Mouse (Mus musculus) forebrain, embryonic 10.5 days (tissue): ENCODE measurements around the gene Mdga2. TPM values are rescaled to one million over a fixed set of nuclear protein-coding genes. Genes with fewer than 3 reads are reported as not detected.

Source experiments
- DNase-seq: peaks from one replicate; pipeline ENCODE4 v3.0.0-alpha.2; 2017; ENCODE audit warnings: low spot score; ENCODE audit errors: extremely low spot score
- H3K27ac ChIP-seq: fragments of 300-500 bp; sonication (generic); 2 replicates; pipeline ENCODE4 v1.5.1; 2016; ENCODE audit warnings: mild to moderate bottlenecking
- H3K27me3 ChIP-seq: fragments of 300-500 bp; sonication (generic); 2 replicates; pipeline ENCODE4 v1.6.1; 2016; ENCODE audit warnings: mild to moderate bottlenecking; ENCODE audit not compliant: poor library complexity, severe bottlenecking
- H3K36me3 ChIP-seq: fragments of 300-500 bp; sonication (generic); replicated peaks from 2 replicates; pipeline ENCODE4 v1.6.1; 2016; ENCODE audit warnings: mild to moderate bottlenecking, moderate library complexity
- H3K4me1 ChIP-seq: fragments of 300-500 bp; sonication (generic); 2 replicates; pipeline ENCODE4 v1.6.1; 2016
- H3K4me3 ChIP-seq: fragments of 300-500 bp; sonication (generic); 2 replicates; pipeline ENCODE4 v1.5.1; 2016; ENCODE audit warnings: mild to moderate bottlenecking, moderate library complexity
- H3K9me3 ChIP-seq: fragments of 300-500 bp; sonication (generic); 2 replicates; pipeline ENCODE4 v1.6.1; 2016; ENCODE audit warnings: mild to moderate bottlenecking, moderate library complexity
- WGBS: fragments of 180-500 bp; shearing (Covaris S2); methylation state at CpG from one replicate; pipeline ENCODE4 v1.1.7; 2016; 5-methylcytosine and 5-hydroxymethylcytosine counted together
- polyA plus RNA-seq: library from polyadenylated mRNA; unstranded; fragments of >200 nt; fragmentation: Nextera tagmentation; extraction: Ambion mirVana; gene quantifications from 2 replicates; pipeline ENCODE4 v1.2.1, GENCODE M21; 2016

Gene Mdga2
- polyA plus RNA-seq, 1 experiment from 2014 or later = 3.8 TPM

- no peak overlapping the region for H3K27ac ChIP-seq
- H3K4me1 ChIP-seq = no peaks in the 10 kb centered on the region
- no peaks in the 10 kb centered on the region for H3K9me3 ChIP-seq
- H3K36me3 ChIP-seq = no peaks in the 10 kb centered on the region
- no peaks in the 10 kb centered on the region for H3K27me3 ChIP-seq
- no peak for DNase-seq
- H3K4me3 ChIP-seq = no peak overlapping the region
These were observed 466.7 kb downstream of the Mdga2 start for GRCm38 (mm10) chr12:66755653-66756052.

GRCm38 (mm10) chr12:66734536-66734935, 487.8 kb downstream of the Mdga2 start:
- H3K36me3 ChIP-seq = no peaks in the 10 kb centered on the region
- no peaks in the 10 kb centered on the region for H3K9me3 ChIP-seq
- no peaks in the 10 kb centered on the region for H3K27me3 ChIP-seq
- H3K27ac ChIP-seq = no peak overlapping the region
- no peaks in the 10 kb centered on the region for H3K4me1 ChIP-seq
- DNase-seq = no peak
- 85% methylated on average over 3 of the region's 3 CpGs for WGBS
- H3K4me3 ChIP-seq = no peak overlapping the region

- H3K27ac ChIP-seq = no peak overlapping the region
- H3K4me1 ChIP-seq = no peaks in the 10 kb centered on the region
- H3K9me3 ChIP-seq = no peaks in the 10 kb centered on the region
- 77% methylated on average over 2 of the region's 2 CpGs for WGBS
- no peaks in the 10 kb centered on the region for H3K36me3 ChIP-seq
- H3K4me3 ChIP-seq = no peak overlapping the region
- no peaks in the 10 kb centered on the region for H3K27me3 ChIP-seq
- DNase-seq = no peak
These were observed 497.9 kb downstream of the Mdga2 start for GRCm38 (mm10) chr12:66724474-66724873.

- 83% methylated on average over 10 of the region's 10 CpGs for WGBS
- Histone ChIP-seq H3K9me3 (no peaks in the 10 kb centered on the region), H3K36me3 (no peaks in the 10 kb centered on the region), H3K27me3 (no peaks in the 10 kb centered on the region), H3K4me3 (no peak overlapping the region), H3K4me1 (no peaks in the 10 kb centered on the region), H3K27ac (no peak overlapping the region)
- no peak for DNase-seq
These were observed 514.0 kb downstream of the Mdga2 start for GRCm38 (mm10) chr12:66708334-66708733.

GRCm38 (mm10) chr12:66707431-66707830, 514.9 kb downstream of the Mdga2 start:
- H3K9me3 ChIP-seq = no peaks in the 10 kb centered on the region
- DNase-seq = no peak
- no peak overlapping the region for H3K27ac ChIP-seq
- 32% methylated on average over 2 of the region's 2 CpGs for WGBS
- H3K36me3 ChIP-seq = no peaks in the 10 kb centered on the region
- H3K4me3 ChIP-seq = no peak overlapping the region
- no peaks in the 10 kb centered on the region for H3K4me1 ChIP-seq
- no peaks in the 10 kb centered on the region for H3K27me3 ChIP-seq

GRCm38 (mm10) chr12:66705015-66705414, 517.3 kb downstream of the Mdga2 start:
- DNase-seq = no peak
- Histone ChIP-seq H3K36me3 (no peaks in the 10 kb centered on the region), H3K27me3 (no peaks in the 10 kb centered on the region), H3K9me3 (no peaks in the 10 kb centered on the region), H3K4me1 (no peaks in the 10 kb centered on the region), H3K4me3 (no peak overlapping the region), H3K27ac (no peak overlapping the region)

GRCm38 (mm10) chr12:66702781-66703180, 519.6 kb downstream of the Mdga2 start:
- Histone ChIP-seq H3K4me3 (no peak overlapping the region), H3K27ac (no peak overlapping the region), H3K36me3 (no peaks in the 10 kb centered on the region), H3K27me3 (no peaks in the 10 kb centered on the region), H3K4me1 (no peaks in the 10 kb centered on the region), H3K9me3 (no peaks in the 10 kb centered on the region)
- 90% methylated on average over 3 of the region's 3 CpGs for WGBS
- DNase-seq = no peak

GRCm38 (mm10) chr12:66679558-66679957, 542.8 kb downstream of the Mdga2 start:
- Histone ChIP-seq H3K27me3 (no peaks in the 10 kb centered on the region), H3K9me3 (no peaks in the 10 kb centered on the region), H3K27ac (no peak overlapping the region), H3K4me1 (no peaks in the 10 kb centered on the region), H3K36me3 (no peaks in the 10 kb centered on the region), H3K4me3 (no peak overlapping the region)
- no peak for DNase-seq
- WGBS = 86% methylated on average over 3 of the region's 3 CpGs

GRCm38 (mm10) chr12:66648605-66649552, 573.5 kb downstream of the Mdga2 start:
- WGBS = 63% methylated on average over 12 of the region's 12 CpGs
- DNase-seq = no peak

GRCm38 (mm10) chr12:66640408-66640807, 581.9 kb downstream of the Mdga2 start:
- 67% methylated on average over 1 of the region's 1 CpGs for WGBS

More at GRCm38 (mm10) chr12:66648605-66649552, 573.5 kb downstream of the Mdga2 start:
- H3K9me3 ChIP-seq = no peaks in the 10 kb centered on the region
- no peaks in the 10 kb centered on the region for H3K27me3 ChIP-seq
- H3K4me3 ChIP-seq = no peak overlapping the region
- no peak overlapping the region for H3K27ac ChIP-seq
- H3K36me3 ChIP-seq = no peaks in the 10 kb centered on the region
- H3K4me1 ChIP-seq = peaks cover 8% of the 10 kb centered on the region

GRCm38 (mm10) chr12:66619944-66620343, 602.4 kb downstream of the Mdga2 start:
- Histone ChIP-seq H3K4me3 (no peak overlapping the region), H3K9me3 (no peaks in the 10 kb centered on the region), H3K27me3 (no peaks in the 10 kb centered on the region), H3K4me1 (peaks cover 6% of the 10 kb centered on the region), H3K36me3 (no peaks in the 10 kb centered on the region), H3K27ac (no peak overlapping the region)
- no peak for DNase-seq
- 84% methylated on average over 3 of the region's 3 CpGs for WGBS

More at GRCm38 (mm10) chr12:66640408-66640807, 581.9 kb downstream of the Mdga2 start:
- Histone ChIP-seq H3K9me3 (no peaks in the 10 kb centered on the region), H3K27me3 (no peaks in the 10 kb centered on the region), H3K27ac (no peak overlapping the region), H3K4me1 (no peaks in the 10 kb centered on the region), H3K36me3 (no peaks in the 10 kb centered on the region), H3K4me3 (no peak overlapping the region)
- no peak for DNase-seq

- Histone ChIP-seq H3K36me3 (no peaks in the 10 kb centered on the region), H3K4me1 (0 out of 2 replicates have a peak, but pooled peaks cover 5% of the 10 kb centered on the region), H3K27me3 (no peaks in the 10 kb centered on the region), H3K27ac (no peak overlapping the region), H3K4me3 (no peak overlapping the region), H3K9me3 (no peaks in the 10 kb centered on the region)
- WGBS = 21% methylated on average over 1 of the region's 1 CpGs
- DNase-seq = no peak
These were observed 630.6 kb downstream of the Mdga2 start for GRCm38 (mm10) chr12:66591617-66592230.

GRCm38 (mm10) chr12:66565396-66565795, 657.0 kb downstream of the Mdga2 start:
- Histone ChIP-seq H3K36me3 (no peaks in the 10 kb centered on the region), H3K4me3 (no peak overlapping the region), H3K27me3 (no peaks in the 10 kb centered on the region), H3K27ac (no peak overlapping the region), H3K9me3 (no peaks in the 10 kb centered on the region), H3K4me1 (no peaks in the 10 kb centered on the region)
- WGBS = 84% methylated on average over 1 of the region's 1 CpGs
- DNase-seq = no peak
